Mouse (Mus musculus): Measurements from ENCODE around the gene Lcat.
"Not testable (repeated sequence)": the region's sequence is repeated elsewhere in the genome, so short reads cannot be mapped to it uniquely, and the experiment has no call there.

GRCm38 (mm10) chr8:105983406-105983805 is 40.2 kb upstream of the Lcat start:
- TF ChIP-seq CTCF (IDR thresholded peaks at IDR 0.05); EP300 (IDR thresholded peaks at IDR 0.05; ENCODE audit: insufficient read depth, low read depth, low read length): not testable (repeated sequence)
